Mouse (Mus musculus) thymus, adult 2 months (tissue): Measurements from ENCODE around the gene Man2b2.

Experiments used
- CTCF ChIP-seq: fragments of 200-500 bp; IDR thresholded peaks from 2 replicates; pipeline ENCODE4 v1.5.1; 2012; ENCODE audit warnings: mild to moderate bottlenecking, control low read depth, low read length, moderate library complexity, borderline replicate concordance; ENCODE audit not compliant: control insufficient read depth, poor library complexity, insufficient read depth; ENCODE audit errors: extremely low read depth
- POLR2A ChIP-seq: fragments of 200-500 bp; IDR thresholded peaks from 2 replicates; pipeline ENCODE4 v1.6.1; 2012; ENCODE audit warnings: mild to moderate bottlenecking, low read length, control low read depth, moderate library complexity; ENCODE audit not compliant: control insufficient read depth, poor library complexity, insufficient read depth; ENCODE audit errors: extremely low read depth

DNA sequence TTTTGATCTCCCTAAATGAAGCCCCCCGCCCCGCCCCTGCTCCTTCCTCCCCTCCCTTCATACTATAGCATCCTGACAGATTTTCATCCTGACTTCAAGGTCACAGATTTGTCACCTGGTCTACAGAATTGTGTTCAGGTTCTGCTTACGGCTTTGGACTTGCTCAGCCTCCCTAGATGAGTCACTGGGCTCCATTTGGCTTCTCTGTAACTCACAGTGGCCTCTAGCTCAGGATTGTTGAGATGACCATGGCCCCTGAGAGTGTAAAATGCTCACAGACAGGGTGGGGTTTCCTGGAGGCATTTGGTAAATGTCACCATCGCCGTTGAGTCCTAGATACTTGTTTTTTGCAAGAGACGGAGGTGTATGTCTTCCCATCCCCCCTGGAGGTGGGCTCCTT is 40.5 kb upstream of the Man2b2 start:
- TF ChIP-seq CTCF: no peak
- no peak for TF ChIP-seq POLR2A
